In genomic region chr10:110085903-110086302, GRCm38 (mm10) we compare ENCODE assay signal across 16 mouse cellular contexts.
DNase-seq lines count a peak whose midpoint lies in the region; ATAC-seq and TF ChIP-seq lines count a peak whose summit lies in the region.
"Had no signal": no experiment of that assay in that cellular context is flagged by ENCODE, and none has a peak within 500 bp of the region (broad histone marks: within the 10 kb centered on the region; RNA-seq: fewer than 3 reads in every experiment).

No protein-coding gene starts in this region.

- H3K4me2 ChIP-seq in kidney, postnatal 0 days (ENCODE audit: low read length), result no peak overlapping the region
- no peak overlapping the region for H3K4me2 ChIP-seq in kidney, embryonic 16.5 days (replicated peaks; ENCODE audit: low read depth, low read length)
- H3K4me2 ChIP-seq: embryonic facial prominence, embryonic 15.5 days; forebrain, embryonic 15.5 days; heart, embryonic 12.5 days; midbrain, embryonic 12.5 days; neural tube, embryonic 15.5 days had no signal

- TF ChIP-seq CTCF in kidney, postnatal 0 days (IDR thresholded peaks at IDR 0.05; ENCODE audit: low read depth), result peak; percentile 22; the same call in 1 of the 2 replicates
- 0 out of 2 replicates have a peak, but pooled peaks have one; percentile 2 for TF ChIP-seq CTCF in brain, embryonic 14.5 days (IDR thresholded peaks at IDR 0.05; ENCODE audit: borderline replicate concordance, extremely low read depth, insufficient read depth, insufficient read length)

- H3K9me3 ChIP-seq in kidney, postnatal 0 days (replicated peaks; ENCODE audit: low read length), result no peaks in the 10 kb centered on the region
- H3K9me3 ChIP-seq in kidney, embryonic 16.5 days (ENCODE audit: low read length), result no peaks in the 10 kb centered on the region
- H3K9me3 ChIP-seq: embryonic facial prominence, embryonic 15.5 days; forebrain, embryonic 15.5 days; heart, embryonic 12.5 days; hindbrain, embryonic 10.5 days; midbrain, embryonic 12.5 days; neural tube, embryonic 15.5 days had no signal

- H3K9ac ChIP-seq in kidney, postnatal 0 days (ENCODE audit: low read depth, low read length), result no peak overlapping the region
- H3K9ac ChIP-seq in kidney, embryonic 16.5 days (replicated peaks; ENCODE audit: low read length), result no peak overlapping the region
- H3K9ac ChIP-seq: embryonic facial prominence, embryonic 15.5 days; forebrain, embryonic 15.5 days; heart, embryonic 12.5 days; midbrain, embryonic 12.5 days; neural tube, embryonic 15.5 days had no signal

- H3K27me3 ChIP-seq in kidney, postnatal 0 days (ENCODE audit: insufficient read depth, low read length), result no peaks in the 10 kb centered on the region
- no peaks in the 10 kb centered on the region for H3K27me3 ChIP-seq in kidney, embryonic 16.5 days (ENCODE audit: insufficient read depth, low read length)
- H3K27me3 ChIP-seq: CH12.LX; embryonic facial prominence, embryonic 15.5 days; forebrain, embryonic 15.5 days; heart, embryonic 12.5 days; midbrain, embryonic 12.5 days; neural tube, embryonic 15.5 days had no signal

- TF ChIP-seq POLR2A in brain, embryonic 14.5 days (IDR thresholded peaks at IDR 0.05; ENCODE audit: borderline replicate concordance, extremely low read depth, insufficient read depth, insufficient read length, poor library complexity, severe bottlenecking), result no peak

- H3K27ac ChIP-seq in kidney, postnatal 0 days, result no peak overlapping the region
- H3K27ac ChIP-seq in kidney, embryonic 16.5 days (ENCODE audit: low read length), result no peak overlapping the region
- H3K27ac ChIP-seq: embryonic facial prominence, embryonic 15.5 days; forebrain, embryonic 15.5 days; hindbrain, embryonic 10.5 days; midbrain, embryonic 12.5 days; neural tube, embryonic 15.5 days had no signal

- WGBS in kidney, postnatal 0 days, result 88% methylated on average over 1 of the region's 1 CpGs
- 74% methylated on average over 1 of the region's 1 CpGs for WGBS in kidney, embryonic 16.5 days

- ATAC-seq in kidney, postnatal 0 days (replicated peaks; ENCODE audit: low FRiP score, low read depth), result no peak
- no peak for ATAC-seq in kidney, embryonic 16.5 days (ENCODE audit: low FRiP score, low TSS enrichment)
- ATAC-seq: forebrain, embryonic 15.5 days had no signal

- no peaks in the 10 kb centered on the region for H3K36me3 ChIP-seq in kidney, postnatal 0 days (ENCODE audit: insufficient read depth, low read length)
- H3K36me3 ChIP-seq in kidney, embryonic 16.5 days (ENCODE audit: insufficient read depth, low read length), result no peaks in the 10 kb centered on the region
- H3K36me3 ChIP-seq: embryonic facial prominence, embryonic 15.5 days; forebrain, embryonic 15.5 days; heart, embryonic 12.5 days; hindbrain, embryonic 10.5 days; midbrain, embryonic 12.5 days; neural tube, embryonic 15.5 days had no signal

- no peaks in the 10 kb centered on the region for H3K4me1 ChIP-seq in kidney, postnatal 0 days (replicated peaks; ENCODE audit: insufficient read depth, low read length)
- H3K4me1 ChIP-seq in kidney, embryonic 16.5 days (ENCODE audit: insufficient read depth, low read length), result no peaks in the 10 kb centered on the region
- H3K4me1 ChIP-seq: embryonic facial prominence, embryonic 15.5 days; forebrain, embryonic 15.5 days; heart, embryonic 12.5 days; hindbrain, embryonic 10.5 days; midbrain, embryonic 12.5 days; neural tube, embryonic 15.5 days had no signal

- DNase-seq in cerebellum, postnatal 10 days, result peak; percentile 31 to 32
- no peak for DNase-seq in cerebellum, adult 11 months
- no peak for DNase-seq in kidney, postnatal 0 days (ENCODE audit: low spot score)
- DNase-seq in brain, embryonic 14.5 days (ENCODE audit: low read depth), result no peak
- DNase-seq in right cerebral cortex, postnatal 14 days, result no peak
- DNase-seq in frontal cortex, adult 2 months (ENCODE audit: extremely low spot score in 1 of 2, low spot score in 1 of 2), result no peak
- DNase-seq: thymus, adult 18-20 months; thymus, postnatal 36 days had no signal

- no peak overlapping the region for H3K4me3 ChIP-seq in kidney, postnatal 0 days (replicated peaks; ENCODE audit: low read depth, low read length)
- no peak overlapping the region for H3K4me3 ChIP-seq in kidney, embryonic 16.5 days (ENCODE audit: low read length)
- H3K4me3 ChIP-seq: embryonic facial prominence, embryonic 15.5 days; forebrain, embryonic 15.5 days; heart, embryonic 12.5 days; hindbrain, embryonic 10.5 days; midbrain, embryonic 12.5 days; neural tube, embryonic 15.5 days had no signal

Comparison
In these comparisons a context has a peak if more than half of its experiments do, and no peak if none do; other contexts are left out.
1. DNase-seq: peak in cerebellum, postnatal 10 days (2 of 2); none in cerebellum, adult 11 months (single experiment), kidney, postnatal 0 days (single experiment), brain, embryonic 14.5 days (single experiment), right cerebral cortex, postnatal 14 days (single experiment) and frontal cortex, adult 2 months (0 of 2).